Mouse (Mus musculus) midbrain, postnatal 0 days (tissue): ENCODE measurements around the gene Olfr533. TPM values are rescaled to one million over a fixed set of nuclear protein-coding genes. Genes with fewer than 3 reads are reported as not detected.
"Not testable (repeated sequence)": the region's sequence is repeated elsewhere in the genome, so short reads cannot be mapped to it uniquely, and the experiment has no call there.

Source experiments
- ATAC-seq: fragments of 200-750 bp; cut with Nextera tagmentation; 2 replicates; pipeline ENCODE4 v1.8.0; 2017; ENCODE audit warnings: moderate number of reproducible peaks, mild to moderate bottlenecking, moderate TSS enrichment, moderate library complexity; ENCODE audit not compliant: low FRiP score
- DNase-seq: peaks from one replicate; pipeline ENCODE4 v3.0.0-alpha.2; 2015; ENCODE audit warnings: low spot score
- H3K27ac ChIP-seq: fragments of 300-500 bp; sonication (generic); 2 replicates; pipeline ENCODE4 v1.5.1; 2014; ENCODE audit warnings: low read depth, mild to moderate bottlenecking, low read length, mixed read lengths
- H3K27me3 ChIP-seq: fragments of 300-500 bp; sonication (generic); 2 replicates; pipeline ENCODE4 v1.6.1; 2014; ENCODE audit warnings: low read length, control low read depth, mixed read lengths; ENCODE audit not compliant: insufficient read depth
- H3K36me3 ChIP-seq: fragments of 300-500 bp; sonication (generic); 2 replicates; pipeline ENCODE4 v1.6.1; 2014; ENCODE audit warnings: low read length, control low read depth, mixed read lengths; ENCODE audit not compliant: insufficient read depth
- H3K4me1 ChIP-seq: fragments of 300-500 bp; sonication (generic); 2 replicates; pipeline ENCODE4 v1.6.1; 2014; ENCODE audit warnings: mild to moderate bottlenecking, control low read depth, antibody characterized with exemption, low read length, mixed read lengths; ENCODE audit not compliant: insufficient read depth
- H3K4me2 ChIP-seq: fragments of 300-500 bp; sonication (generic); 2 replicates; pipeline ENCODE4 v1.6.1; 2014; ENCODE audit warnings: low read depth, mild to moderate bottlenecking, low read length, mixed read lengths; ENCODE audit not compliant: poor library complexity, severe bottlenecking
- H3K4me3 ChIP-seq: fragments of 300-500 bp; sonication (generic); 2 replicates; pipeline ENCODE4 v1.5.1; 2014; ENCODE audit warnings: low read depth, mild to moderate bottlenecking, low read length, moderate library complexity
- H3K9ac ChIP-seq: fragments of 300-500 bp; sonication (generic); replicated peaks from 2 replicates; pipeline ENCODE4 v1.6.1; 2014; ENCODE audit warnings: mild to moderate bottlenecking, low read length, moderate library complexity, mixed read lengths; ENCODE audit not compliant: poor library complexity, severe bottlenecking
- H3K9me3 ChIP-seq: fragments of 300-500 bp; sonication (generic); 2 replicates; pipeline ENCODE4 v1.6.1; 2016; ENCODE audit warnings: low read length, control low read depth
- CTCF ChIP-seq: IDR thresholded peaks from 2 replicates; pipeline ENCODE4 v1.5.1; 2016; ENCODE audit warnings: antibody characterized with exemption, mild to moderate bottlenecking
- WGBS: fragments of 180-500 bp; shearing (Covaris S2); extraction: QIAGEN DNeasy Blood & Tissue Kit; methylation state at CpG from one replicate; pipeline ENCODE4 v1.1.7; 2014; 5-methylcytosine and 5-hydroxymethylcytosine counted together
- polyA plus RNA-seq: library from polyadenylated mRNA; unstranded; fragments of >200 nt; fragmentation: Nextera tagmentation; extraction: Ambion mirVana; gene quantifications from 2 replicates; pipeline ENCODE4 v1.2.1, GENCODE M21; 2015
- total RNA-seq: library from RNA; depleted of rRNA; stranded (reverse); fragments of >200 nt; gene quantifications from 2 replicates; pipeline ENCODE4 v1.2.3, GENCODE M21; 2014; rRNA removed

Olfr533 gene
- total and polyA plus RNA-seq, 2 experiments from 2014 or later: not detected

GRCm38 (mm10) chr7:140488981-140489380 lies 25.8 kb downstream of the Olfr533 start:
- H3K36me3 ChIP-seq: no peaks in the 10 kb centered on the region

GRCm38 (mm10) chr7:140494231-140494630 lies 31.1 kb downstream of the Olfr533 start:
- no peak for TF ChIP-seq CTCF
- H3K4me3 ChIP-seq: no peak overlapping the region
- H3K4me1 ChIP-seq: no peaks in the 10 kb centered on the region
- H3K27me3 ChIP-seq: no peaks in the 10 kb centered on the region
- no peak overlapping the region for H3K9ac ChIP-seq
- ATAC-seq (no peak), DNase-seq (no peak)
- no peaks in the 10 kb centered on the region for H3K36me3 ChIP-seq
- H3K4me2 ChIP-seq: no peak overlapping the region
- H3K27ac ChIP-seq: no peak overlapping the region
- no peaks in the 10 kb centered on the region for H3K9me3 ChIP-seq
- 45% methylated on average over 2 of the region's 2 CpGs for WGBS

More at GRCm38 (mm10) chr7:140488981-140489380, 25.8 kb downstream of the Olfr533 start:
- H3K27me3 ChIP-seq: no peaks in the 10 kb centered on the region
- DNase-seq: no peak
- no peak for ATAC-seq
- no peaks in the 10 kb centered on the region for H3K9me3 ChIP-seq
- no peak overlapping the region for H3K27ac ChIP-seq
- H3K9ac ChIP-seq: no peak overlapping the region
- WGBS: 83% methylated on average over 1 of the region's 1 CpGs
- no peaks in the 10 kb centered on the region for H3K4me1 ChIP-seq
- H3K4me3 ChIP-seq: no peak overlapping the region
- no peak overlapping the region for H3K4me2 ChIP-seq
- TF ChIP-seq CTCF: no peak

DNA sequence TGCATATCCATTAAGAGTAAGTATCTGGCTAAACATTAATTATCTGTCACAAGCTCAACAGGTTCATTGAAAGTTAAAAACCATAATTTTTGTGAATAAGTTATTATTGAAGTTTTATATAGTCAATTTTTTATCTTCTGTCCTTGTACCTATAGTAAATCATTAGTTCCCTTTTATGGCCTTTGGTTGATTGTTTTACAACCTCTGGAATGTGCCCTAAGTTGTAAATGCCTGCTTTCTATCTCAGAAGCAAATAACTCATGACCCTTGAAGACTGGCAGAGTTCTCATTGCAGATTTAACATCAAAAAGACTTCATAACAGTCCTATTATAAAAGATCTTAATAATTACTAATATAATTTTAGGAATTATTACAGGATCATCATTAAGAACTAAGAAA lies 31.5 kb downstream of the Olfr533 start:
- Histone ChIP-seq H3K4me1 (no peaks in the 10 kb centered on the region), H3K9ac (no peak overlapping the region), H3K9me3 (no peaks in the 10 kb centered on the region), H3K4me3 (no peak overlapping the region), H3K27ac (no peak overlapping the region), H3K27me3 (no peaks in the 10 kb centered on the region), H3K36me3 (no peaks in the 10 kb centered on the region), H3K4me2 (no peak overlapping the region)
- no peak for TF ChIP-seq CTCF
- DNase-seq (no peak), ATAC-seq (no peak)

GRCm38 (mm10) chr7:140507346-140508021 lies 44.3 kb downstream of the Olfr533 start, which contains the start of gene Olfr536:
Olfr536 (minus strand) TSS chr7:140507396.
- H3K36me3 ChIP-seq, H3K4me1 ChIP-seq, H3K9ac ChIP-seq, ATAC-seq, H3K4me3 ChIP-seq, H3K4me2 ChIP-seq, H3K9me3 ChIP-seq, H3K27ac ChIP-seq, H3K27me3 ChIP-seq: not testable (repeated sequence)
- 73% methylated on average over 1 of the region's 2 CpGs for WGBS
- DNase-seq: peak; percentile 57

Other genes with a start within 250 kb of the Olfr533 start
- gene Cd163l1, start 245.1 kb upstream of the Olfr533 start, total RNA-seq: not detected in 2 replicates
- not detected in 2 replicates for gene Cd163l1, start 245.1 kb upstream of the Olfr533 start, polyA plus RNA-seq
- gene 5830411N06Rik, start 216.1 kb upstream of the Olfr533 start, total RNA-seq: not detected in 2 replicates
- 0.04 TPM in 1 of 2 replicates, not detected in the other for gene 5830411N06Rik, start 216.1 kb upstream of the Olfr533 start, polyA plus RNA-seq
- not detected in 2 replicates for gene Olfr525, start 142.5 kb upstream of the Olfr533 start, total RNA-seq
- not detected in 2 replicates for gene Olfr525, start 142.5 kb upstream of the Olfr533 start, polyA plus RNA-seq
- gene Olfr527, start 129.4 kb upstream of the Olfr533 start, total RNA-seq: not detected in 2 replicates
- gene Olfr527, start 129.4 kb upstream of the Olfr533 start, polyA plus RNA-seq: not detected in 2 replicates
- not detected in 2 replicates for gene Olfr60, start 101.7 kb upstream of the Olfr533 start, total RNA-seq
- gene Olfr60, start 101.7 kb upstream of the Olfr533 start, polyA plus RNA-seq: not detected in 2 replicates
- gene Olfr530, start 87.0 kb upstream of the Olfr533 start, total RNA-seq: not detected in 2 replicates
- not detected in 2 replicates for gene Olfr530, start 87.0 kb upstream of the Olfr533 start, polyA plus RNA-seq
- not detected in 2 replicates for gene Olfr531, start 60.5 kb upstream of the Olfr533 start, total RNA-seq
- gene Olfr531, start 60.5 kb upstream of the Olfr533 start, polyA plus RNA-seq: not detected in 2 replicates
- not detected in 2 replicates for gene Olfr532, start 41.7 kb upstream of the Olfr533 start, total RNA-seq
- gene Olfr532, start 41.7 kb upstream of the Olfr533 start, polyA plus RNA-seq: not detected in 2 replicates
- gene Olfr535, start 20.8 kb downstream of the Olfr533 start, total RNA-seq: not detected in 2 replicates
- not detected in 2 replicates for gene Olfr535, start 20.8 kb downstream of the Olfr533 start, polyA plus RNA-seq
- 0.05 TPM in 1 of 2 replicates, not detected in the other for gene Olfr536, start 44.0 kb downstream of the Olfr533 start, total RNA-seq
- not detected in 2 replicates for gene Olfr536, start 44.0 kb downstream of the Olfr533 start, polyA plus RNA-seq
- not detected in 2 replicates for gene Olfr538, start 104.5 kb downstream of the Olfr533 start, total RNA-seq
- gene Olfr538, start 104.5 kb downstream of the Olfr533 start, polyA plus RNA-seq: not detected in 2 replicates
- gene Olfr46, start 137.9 kb downstream of the Olfr533 start, total RNA-seq: not detected in 2 replicates
- gene Olfr46, start 137.9 kb downstream of the Olfr533 start, polyA plus RNA-seq: not detected in 2 replicates
- not detected in 2 replicates for gene Olfr61, start 165.6 kb downstream of the Olfr533 start, total RNA-seq
- gene Olfr61, start 165.6 kb downstream of the Olfr533 start, polyA plus RNA-seq: not detected in 2 replicates
- gene Olfr53, start 183.1 kb downstream of the Olfr533 start, total RNA-seq: not detected in 2 replicates
- gene Olfr53, start 183.1 kb downstream of the Olfr533 start, polyA plus RNA-seq: not detected in 2 replicates
- gene Olfr539, start 196.6 kb downstream of the Olfr533 start, total RNA-seq: 0.05 TPM in 1 of 2 replicates, not detected in the other
- 0.04 TPM in 1 of 2 replicates, not detected in the other for gene Olfr539, start 196.6 kb downstream of the Olfr533 start, polyA plus RNA-seq
- not detected in 2 replicates for gene Olfr45, start 218.6 kb downstream of the Olfr533 start, total RNA-seq
- gene Olfr45, start 218.6 kb downstream of the Olfr533 start, polyA plus RNA-seq: not detected in 2 replicates
- gene Olfr541, start 233.9 kb downstream of the Olfr533 start, total RNA-seq: not detected in 2 replicates
- gene Olfr541, start 233.9 kb downstream of the Olfr533 start, polyA plus RNA-seq: not detected in 2 replicates